Mouse (Mus musculus) common myeloid progenitor, adult 5-6 weeks (primary cell): ENCODE data around the gene Gm7951. TPM values are rescaled to one million over a fixed set of nuclear protein-coding genes. Genes with fewer than 3 reads are reported as not detected.
"Not testable (repeated sequence)": the region's sequence is repeated elsewhere in the genome, so short reads cannot be mapped to it uniquely, and the experiment has no call there.

Experiments
- ATAC-seq: replicated peaks from 2 replicates; pipeline ENCODE4 v1.8.0; 2016; ENCODE audit warnings: low read depth, mild to moderate bottlenecking, moderate TSS enrichment, inconsistent platforms; ENCODE audit not compliant: poor library complexity, severe bottlenecking
- total RNA-seq: library from RNA; stranded (forward); fragments of 200-1000, 187-1606 nt; gene quantifications from 2 replicates; pipeline ENCODE4 v1.2.3, GENCODE M21; 2017

Gene Gm7951
- total RNA-seq = not detected in 2 replicates

DNA sequence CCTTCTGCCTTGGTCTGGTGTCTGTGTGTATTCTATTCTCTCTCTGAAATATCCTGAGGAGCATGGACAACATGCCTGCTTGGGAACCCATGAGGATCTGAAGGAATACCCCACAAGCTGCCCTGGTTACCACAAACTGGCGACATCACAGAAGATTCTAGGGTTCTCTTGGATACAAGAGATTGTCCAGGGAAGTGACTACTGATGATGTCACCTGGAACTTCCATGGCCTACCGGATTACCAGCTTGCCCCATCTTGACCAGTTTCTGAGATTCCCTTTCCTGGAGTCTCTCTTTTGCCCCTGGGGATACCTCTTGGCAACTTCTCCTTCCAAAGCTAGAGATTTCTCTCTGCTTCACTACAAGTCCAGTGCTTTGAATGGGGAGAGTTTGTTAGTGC is at the start of gene Gm7951:
TSS of gene Gm7951 (minus strand) at position 101 of the 400 bp plus-strand sequence.
- ATAC-seq = not testable (repeated sequence)

DNA sequence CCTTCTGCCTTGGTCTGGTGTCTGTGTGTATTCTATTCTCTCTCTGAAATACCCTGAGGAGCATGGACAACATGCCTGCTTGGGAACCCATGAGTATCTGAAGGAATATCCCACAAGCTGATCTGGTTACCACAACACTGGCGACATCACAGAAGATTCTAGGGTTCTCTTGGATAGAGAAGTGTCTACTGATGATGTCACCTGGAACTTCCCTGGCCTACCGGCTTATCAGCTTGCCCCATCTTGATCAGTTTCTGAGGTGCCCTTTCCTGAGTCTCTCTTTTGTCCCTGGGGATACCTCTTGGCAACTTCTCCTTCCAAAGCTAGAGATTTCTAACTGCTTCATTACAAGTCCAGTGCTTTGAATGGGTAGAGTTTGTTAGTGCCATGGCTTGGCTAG is 45.4 kb upstream of the Gm7951 start, which contains the start of gene Gm17027:
TSS of gene Gm17027 (minus strand) at position 101 of the 400 bp plus-strand sequence.
- not testable (repeated sequence) for ATAC-seq

DNA sequence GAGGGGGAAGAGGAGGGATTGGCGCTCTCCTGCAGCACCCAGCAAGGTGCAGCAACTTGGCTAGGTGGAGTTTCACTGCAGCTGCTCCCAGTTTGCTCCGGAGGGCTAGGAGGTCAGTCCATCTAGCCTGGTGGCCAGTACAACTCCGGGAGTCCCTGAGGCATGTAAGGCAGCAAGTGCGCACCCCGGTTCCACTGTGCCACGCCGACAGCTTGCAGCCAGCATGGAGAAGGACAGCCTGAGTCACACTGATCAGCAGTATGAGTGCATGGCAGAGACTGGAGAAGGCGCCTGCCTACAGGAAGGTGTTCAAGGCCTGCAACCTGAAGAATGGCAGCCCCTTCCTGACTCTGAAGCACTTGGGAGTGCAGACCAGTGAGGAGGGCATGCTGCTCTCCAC is 17.4 kb upstream of the Gm7951 start:
- ATAC-seq = not testable (repeated sequence)

DNA sequence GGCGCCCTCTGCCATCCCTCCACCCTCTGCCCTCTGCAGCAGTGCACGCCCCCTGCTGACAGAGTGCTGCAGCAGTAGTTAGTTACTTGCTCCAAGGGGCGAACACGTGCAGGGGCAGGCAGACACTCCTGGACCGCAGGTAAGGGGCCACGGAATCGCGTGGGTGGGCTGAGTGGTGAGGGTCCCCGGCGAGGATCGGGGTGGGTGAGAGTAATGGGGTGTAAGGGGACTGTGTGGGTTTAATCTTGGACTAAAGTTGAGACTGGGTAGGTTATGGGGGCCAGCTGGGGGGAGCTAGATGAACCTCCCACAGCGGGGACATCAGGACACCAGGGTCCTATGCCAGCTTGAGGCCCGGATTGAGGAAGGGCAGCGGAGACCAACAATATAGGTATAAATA is 16.6 kb upstream of the Gm7951 start:
- not testable (repeated sequence) for ATAC-seq

Other genes starting within 250 kb of the Gm7951 start
- not detected in 2 replicates for gene Gm7980, start 210.1 kb downstream of the Gm7951 start, total RNA-seq
- gene 1700049E17Rik1, start 192.4 kb downstream of the Gm7951 start, total RNA-seq = not detected in 2 replicates
- gene 1700024B05Rik, start 173.4 kb downstream of the Gm7951 start, total RNA-seq = not detected in 2 replicates
- not detected in 2 replicates for gene Gm6401, start 149.4 kb downstream of the Gm7951 start, total RNA-seq
- gene Gm3543, start 134.0 kb downstream of the Gm7951 start, total RNA-seq = not detected in 2 replicates
- gene Gm17027, start 45.3 kb upstream of the Gm7951 start, total RNA-seq = not detected in 2 replicates
- not detected in 2 replicates for gene Gm3573, start 73.4 kb upstream of the Gm7951 start, total RNA-seq
- not detected in 2 replicates for gene Gm17026, start 142.7 kb upstream of the Gm7951 start, total RNA-seq
- not detected in 2 replicates for gene Gm9611, start 180.0 kb upstream of the Gm7951 start, total RNA-seq
- gene Gm7995, start 192.8 kb upstream of the Gm7951 start, total RNA-seq = not detected in 2 replicates